Mouse (Mus musculus) MEL (cell line): ENCODE data around the gene Gm17324.

Experiments
- CHD1 ChIP-seq: IDR thresholded peaks from 2 replicates; pipeline ENCODE4 v1.6.1; 2012; ENCODE audit warnings: low read depth, mild to moderate bottlenecking, inconsistent platforms, low read length, improper control_type of control experiment
- POLR2A ChIP-seq, 2 experiments: IDR thresholded peaks; 2 replicates each; pipeline ENCODE4 v1.6.1; 2011 to 2012; ENCODE audit warnings: low read length in 2 of 2, mild to moderate bottlenecking in 2 of 2, control low read depth in 1 of 2, improper control_type of control experiment in 1 of 2, low read depth in 1 of 2, moderate library complexity in 1 of 2; ENCODE audit not compliant: control insufficient read depth in 1 of 2, insufficient read depth in 1 of 2, poor library complexity in 1 of 2
- ZC3H11A ChIP-seq: IDR thresholded peaks from 2 replicates; pipeline ENCODE4 v1.6.1; 2012; ENCODE audit warnings: low read depth, mild to moderate bottlenecking, inconsistent platforms, low read length, improper control_type of control experiment

- TF ChIP-seq CHD1 (no peak), ZC3H11A (no peak), POLR2A (IDR thresholded peaks at IDR 0.05; ENCODE audit: control insufficient read depth in 1 of 2, insufficient read depth in 1 of 2, low read depth in 1 of 2, low read length in 2 of 2, poor library complexity in 1 of 2) (no peak)
These were observed 47.0 kb downstream of the Gm17324 start for GRCm38 (mm10) chr9:78401596-78401995.
